Mouse (Mus musculus): ENCODE results near the gene Klf3. TPM values are rescaled to one million over a fixed set of nuclear protein-coding genes. Genes with fewer than 3 reads are reported as not detected.
"Not testable (repeated sequence)": the region's sequence is repeated elsewhere in the genome, so short reads cannot be mapped to it uniquely, and the experiment has no call there.

The Klf3 gene
- polyA plus RNA-seq, 1 experiment from 2014 or later: 88.0 TPM

DNA sequence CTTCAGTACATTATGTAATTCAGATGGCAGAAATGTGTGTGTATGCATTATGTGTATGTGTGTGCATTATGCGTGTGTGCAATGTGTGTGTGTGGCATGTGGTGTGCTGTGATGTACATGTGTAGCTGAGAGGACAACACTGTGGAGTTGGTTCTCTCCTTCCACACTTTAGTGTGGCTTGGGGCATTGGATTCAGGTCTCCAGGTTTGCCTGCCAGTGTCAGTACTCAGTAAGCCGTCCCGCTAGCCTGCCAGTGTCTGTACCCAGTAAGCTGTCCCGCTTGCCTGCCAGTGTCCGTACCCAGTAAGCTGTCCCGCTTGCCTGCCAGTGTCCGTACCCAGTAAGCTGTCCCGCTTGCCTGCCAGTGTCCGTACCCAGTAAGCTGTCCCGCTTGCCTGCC, 78.4 kb downstream of the Klf3 start:
- H3K4me2 ChIP-seq (ENCODE audit: low read length); H3K36me3 ChIP-seq (ENCODE audit: control insufficient read depth, insufficient read depth, low read length); H3K27me3 ChIP-seq (replicated peaks; ENCODE audit: control insufficient read depth, insufficient read depth, low read length); H3K4me3 ChIP-seq (ENCODE audit: low read depth, low read length); DNase-seq (ENCODE audit: low spot score); ATAC-seq (replicated peaks; ENCODE audit: low FRiP score, low TSS enrichment, low read depth); H3K27ac ChIP-seq (ENCODE audit: low read depth); H3K9me3 ChIP-seq (ENCODE audit: control insufficient read depth, low read length); H3K9ac ChIP-seq (ENCODE audit: low read length): not testable (repeated sequence)
- WGBS: 95% methylated on average over 7 of the region's 10 CpGs
- peaks cover 29% of the 10 kb centered on the region for H3K4me1 ChIP-seq (replicated peaks; ENCODE audit: control insufficient read depth, insufficient read depth, low read length)

DNA sequence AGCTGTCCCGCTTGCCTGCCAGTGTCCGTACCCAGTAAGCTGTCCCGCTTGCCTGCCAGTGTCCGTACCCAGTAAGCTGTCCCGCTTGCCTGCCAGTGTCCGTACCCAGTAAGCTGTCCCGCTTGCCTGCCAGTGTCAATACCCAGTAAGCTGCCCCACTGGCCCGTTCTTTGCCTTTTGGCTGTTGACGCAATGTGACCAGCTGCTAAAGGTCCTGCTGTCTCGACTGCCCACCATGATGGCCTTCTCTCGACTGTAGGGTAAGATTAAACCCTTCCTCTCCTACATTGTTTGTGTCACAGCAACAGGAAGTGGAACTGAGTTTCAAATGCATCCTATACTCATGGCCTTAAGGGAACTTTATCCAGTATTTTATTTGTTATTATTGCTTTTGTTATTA, 78.8 kb downstream of the Klf3 start:
- not testable (repeated sequence) for ATAC-seq (replicated peaks; ENCODE audit: low FRiP score, low TSS enrichment, low read depth); H3K36me3 ChIP-seq (ENCODE audit: control insufficient read depth, insufficient read depth, low read length)
- WGBS: 68% methylated on average over 6 of the region's 11 CpGs

More for the DNA sequence above, 78.8 kb downstream of the Klf3 start:
- not testable (repeated sequence) for H3K9ac ChIP-seq (ENCODE audit: low read length); DNase-seq (ENCODE audit: low spot score); H3K27ac ChIP-seq (ENCODE audit: low read depth); H3K4me3 ChIP-seq (ENCODE audit: low read depth, low read length); H3K27me3 ChIP-seq (replicated peaks; ENCODE audit: control insufficient read depth, insufficient read depth, low read length); H3K4me2 ChIP-seq (ENCODE audit: low read length); H3K9me3 ChIP-seq (ENCODE audit: control insufficient read depth, low read length)
- peaks cover 25% of the 10 kb centered on the region for H3K4me1 ChIP-seq (replicated peaks; ENCODE audit: control insufficient read depth, insufficient read depth, low read length)

Other genes with a start within 250 kb of the Klf3 start
- 1.0 and 1.2 TPM in 2 replicates for gene Tlr1, start 130.2 kb downstream of the Klf3 start, polyA plus RNA-seq (2014; fragmentation: Nextera tagmentation; extraction: Ambion mirVana)
- 0.64 and 0.78 TPM in 2 replicates for gene Tlr6, start 156.7 kb downstream of the Klf3 start, polyA plus RNA-seq (2014; fragmentation: Nextera tagmentation; extraction: Ambion mirVana)
- 32.4 and 35.1 TPM in 2 replicates for gene Fam114a1, start 166.7 kb downstream of the Klf3 start, polyA plus RNA-seq (2014; fragmentation: Nextera tagmentation; extraction: Ambion mirVana)

All from intestine, embryonic 14.5 days (tissue).